Mouse (Mus musculus) liver, adult 2 months (tissue): ENCODE measurements at regions not wholly inside any gene's neighbourhood (a gene's known extent, or its start where the extent isn't known, plus 50 kb on each side); places are given as distances from the start of the nearest gene placed in this dataset.
A peak's percentile ranks its signal among the peaks of the same experiment; 100 is the strongest.

Experiments
- DNase-seq: peaks from one replicate; pipeline ENCODE4 v3.0.0-alpha.2; 2011; ENCODE audit warnings: low read depth, low spot score; ENCODE audit errors: extremely low read depth
- H3K27ac ChIP-seq: fragments of 200-500 bp; replicated peaks from 2 replicates; pipeline ENCODE4 v1.5.1; 2012; ENCODE audit warnings: low read depth, mild to moderate bottlenecking, control low read depth, inconsistent platforms, low read length; ENCODE audit not compliant: insufficient read depth
- H3K27me3 ChIP-seq: fragments of 200-500 bp; 2 replicates; pipeline ENCODE4 v1.6.1; 2012; ENCODE audit warnings: mild to moderate bottlenecking, moderate library complexity, low read length, inconsistent platforms; ENCODE audit not compliant: control insufficient read depth, insufficient read depth
- H3K36me3 ChIP-seq: fragments of 200-500 bp; 2 replicates; pipeline ENCODE4 v1.6.1; 2012; ENCODE audit warnings: low read length, inconsistent platforms; ENCODE audit not compliant: control insufficient read depth, insufficient read depth
- H3K4me1 ChIP-seq: fragments of 200-500 bp; 2 replicates; pipeline ENCODE4 v1.6.1; 2011; ENCODE audit warnings: low read length; ENCODE audit not compliant: control insufficient read depth, insufficient read depth
- H3K4me3 ChIP-seq: fragments of 200-500 bp; 2 replicates; pipeline ENCODE4 v1.5.1; 2011; ENCODE audit warnings: low read depth, mild to moderate bottlenecking, control low read depth, low read length, moderate library complexity; ENCODE audit not compliant: insufficient read depth
- H3K79me2 ChIP-seq: fragments of 200-500 bp; 2 replicates; pipeline ENCODE4 v1.6.1; 2012; ENCODE audit warnings: inconsistent platforms, mild to moderate bottlenecking, low read length, moderate library complexity; ENCODE audit not compliant: control insufficient read depth, insufficient read depth
- H3K9ac ChIP-seq: fragments of 200-500 bp; 2 replicates; pipeline ENCODE4 v1.6.1; 2012; ENCODE audit warnings: low read depth, mild to moderate bottlenecking, control low read depth, inconsistent platforms, low read length
- CTCF ChIP-seq: fragments of 200-500 bp; IDR thresholded peaks from 2 replicates; pipeline ENCODE4 v1.5.1; 2011; ENCODE audit warnings: low read depth, low read length, control low read depth
- POLR2A ChIP-seq: fragments of 200-500 bp; IDR thresholded peaks from 2 replicates; pipeline ENCODE4 v1.6.1; 2011; ENCODE audit warnings: low read length, control low read depth; ENCODE audit not compliant: insufficient read depth; ENCODE audit errors: extremely low read depth
- WGBS: fragments of 180-500 bp; shearing (Covaris S2); methylation state at CpG from one replicate; pipeline ENCODE4 v1.1.7; 2018; 5-methylcytosine and 5-hydroxymethylcytosine counted together

DNA sequence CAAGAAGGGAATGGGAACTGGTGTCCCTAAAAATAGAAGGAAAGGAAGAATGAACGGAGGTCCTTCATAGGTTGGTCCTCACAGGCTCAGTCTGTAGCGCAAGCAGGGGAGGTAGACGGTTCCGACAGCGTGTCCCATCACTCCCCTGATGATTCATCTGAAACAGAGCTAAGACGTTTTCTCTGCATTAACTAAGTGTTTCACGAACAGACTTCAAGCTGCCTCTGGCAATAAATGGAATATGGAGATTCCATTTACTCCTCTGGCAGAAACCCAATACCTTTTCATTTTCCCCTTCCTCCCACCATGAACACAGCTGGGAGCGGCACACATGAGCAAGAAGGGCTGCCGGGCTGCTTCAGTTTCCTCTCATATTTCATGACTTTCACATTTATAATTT lies 194.6 kb upstream of the Sox11 start:
- no peak overlapping the region for H3K27ac ChIP-seq
- no peaks in the 10 kb centered on the region for H3K27me3 ChIP-seq
- no peaks in the 10 kb centered on the region for H3K4me1 ChIP-seq
- TF ChIP-seq POLR2A, result no peak
- TF ChIP-seq CTCF, result no peak
- no peak overlapping the region for H3K4me3 ChIP-seq
- no peak overlapping the region for H3K9ac ChIP-seq
- H3K79me2 ChIP-seq, result no peaks in the 10 kb centered on the region
- DNase-seq, result no peak
- H3K36me3 ChIP-seq, result no peaks in the 10 kb centered on the region
- 82% methylated on average over 9 of the region's 9 CpGs for WGBS

DNA sequence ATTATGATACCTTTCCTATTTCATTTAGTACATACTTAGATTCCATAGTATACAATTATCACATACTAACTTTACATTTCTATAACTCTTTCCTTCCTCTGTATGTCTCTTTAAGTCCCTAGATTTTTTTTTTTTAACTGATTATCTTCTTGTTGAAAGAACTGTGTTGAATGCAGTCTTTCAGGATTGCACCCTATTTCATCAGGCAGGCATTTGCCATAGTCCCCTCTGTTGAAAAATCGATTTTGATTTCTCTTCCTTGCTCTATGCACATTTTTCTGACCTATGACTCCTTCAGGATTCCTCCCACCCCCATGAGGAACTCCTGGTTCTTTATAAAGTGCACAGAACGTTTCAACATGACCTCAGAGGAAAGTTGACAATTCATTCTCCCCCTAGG lies 183.2 kb upstream of the Sox11 start:
- Histone ChIP-seq H3K4me1 (no peaks in the 10 kb centered on the region), H3K27ac (no peak overlapping the region), H3K9ac (no peak overlapping the region), H3K27me3 (no peaks in the 10 kb centered on the region), H3K36me3 (no peaks in the 10 kb centered on the region), H3K4me3 (no peak overlapping the region), H3K79me2 (no peaks in the 10 kb centered on the region)
- TF ChIP-seq CTCF (no peak), POLR2A (no peak)
- no peak for DNase-seq
- 32% methylated on average over 2 of the region's 2 CpGs for WGBS

GRCm38 (mm10) chr12:27513253-27513652 lies 170.9 kb upstream of the Sox11 start:
- no peak for DNase-seq
- no peaks in the 10 kb centered on the region for H3K36me3 ChIP-seq
- H3K4me3 ChIP-seq, result no peak overlapping the region
- no peaks in the 10 kb centered on the region for H3K79me2 ChIP-seq
- WGBS, result 89% methylated on average over 3 of the region's 3 CpGs
- H3K9ac ChIP-seq, result no peak overlapping the region
- TF ChIP-seq CTCF, result no peak
- TF ChIP-seq POLR2A, result no peak
- H3K27ac ChIP-seq, result no peak overlapping the region
- no peaks in the 10 kb centered on the region for H3K4me1 ChIP-seq
- H3K27me3 ChIP-seq, result no peaks in the 10 kb centered on the region

GRCm38 (mm10) chr12:27508226-27508560 lies 165.8 kb upstream of the Sox11 start:
- TF ChIP-seq CTCF (no peak), POLR2A (no peak)
- H3K9ac ChIP-seq, result no peak overlapping the region

GRCm38 (mm10) chr12:27507523-27508225 lies 165.3 kb upstream of the Sox11 start:
- Histone ChIP-seq H3K4me1 (no peaks in the 10 kb centered on the region), H3K79me2 (no peaks in the 10 kb centered on the region), H3K27me3 (no peaks in the 10 kb centered on the region), H3K9ac (no peak overlapping the region), H3K36me3 (no peaks in the 10 kb centered on the region), H3K27ac (no peak overlapping the region), H3K4me3 (no peak overlapping the region)
- WGBS, result 31% methylated on average over 5 of the region's 5 CpGs
- peak; percentile 70 for DNase-seq
- TF ChIP-seq CTCF (no peak), POLR2A (no peak)

More at GRCm38 (mm10) chr12:27508226-27508560, 165.8 kb upstream of the Sox11 start:
- H3K4me1 ChIP-seq, result no peaks in the 10 kb centered on the region
- H3K4me3 ChIP-seq, result no peak overlapping the region
- H3K36me3 ChIP-seq, result no peaks in the 10 kb centered on the region
- H3K27ac ChIP-seq, result no peak overlapping the region
- no peaks in the 10 kb centered on the region for H3K79me2 ChIP-seq
- no peak for DNase-seq
- H3K27me3 ChIP-seq, result no peaks in the 10 kb centered on the region

- Histone ChIP-seq H3K27me3 (no peaks in the 10 kb centered on the region), H3K36me3 (no peaks in the 10 kb centered on the region), H3K79me2 (no peaks in the 10 kb centered on the region), H3K27ac (no peak overlapping the region), H3K9ac (no peak overlapping the region), H3K4me1 (no peaks in the 10 kb centered on the region), H3K4me3 (no peak overlapping the region)
- no peak for TF ChIP-seq POLR2A
- no peak for TF ChIP-seq CTCF
- 75% methylated on average over 6 of the region's 6 CpGs for WGBS
- no peak for DNase-seq
Measured at GRCm38 (mm10) chr12:27502716-27503486, 160.5 kb upstream of the Sox11 start.
